In the genomic region with DNA sequence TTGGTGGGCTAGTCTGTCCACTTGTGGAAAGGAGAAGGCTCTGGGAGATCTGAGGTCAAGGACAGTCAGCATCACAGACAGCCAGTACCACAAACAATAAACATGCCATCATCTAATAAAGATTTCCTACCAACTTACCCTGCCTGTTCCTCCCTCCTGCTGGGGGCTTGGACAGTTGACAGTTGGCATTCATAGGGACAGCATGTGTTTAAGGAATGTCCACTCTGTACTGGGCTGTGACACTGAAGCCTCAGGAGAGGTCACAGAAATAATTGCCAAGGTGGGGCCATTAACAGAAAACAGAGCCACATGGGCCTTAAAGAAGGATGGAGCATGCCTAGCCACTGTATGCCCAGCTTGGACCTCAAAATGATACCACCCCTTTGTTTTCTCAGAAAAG, we compare ENCODE assay signal across 23 mouse cellular contexts. TPM values are rescaled to one million over a fixed set of nuclear protein-coding genes. Genes with fewer than 3 reads are reported as not detected.
DNase-seq lines count a peak whose midpoint lies in the region; ATAC-seq lines count a peak whose summit lies in the region.
"Had no signal": no experiment of that assay in that cellular context is flagged by ENCODE, and none has a peak within 500 bp of the region (broad histone marks: within the 10 kb centered on the region; RNA-seq: fewer than 3 reads in every experiment).

No protein-coding gene starts in this region.

- no peak overlapping the region for H3K4me3 ChIP-seq in stomach, embryonic 16.5 days (replicated peaks; ENCODE audit: low read length)
- H3K4me3 ChIP-seq in forebrain, embryonic 10.5 days = no peak overlapping the region
- H3K4me3 ChIP-seq: forebrain, embryonic 15.5 days; intestine, embryonic 15.5 days; limb, embryonic 15.5 days; megakaryocyte, embryonic 14.5 days had no signal

- no peak overlapping the region for H3K9ac ChIP-seq in stomach, embryonic 16.5 days (ENCODE audit: low read length)
- H3K9ac ChIP-seq: forebrain, embryonic 15.5 days; hindbrain, embryonic 14.5 days; intestine, embryonic 15.5 days; limb, embryonic 15.5 days had no signal

- H3K36me3 ChIP-seq in stomach, embryonic 16.5 days (ENCODE audit: control insufficient read depth, insufficient read depth, low read length) = no peaks in the 10 kb centered on the region
- H3K36me3 ChIP-seq in forebrain, embryonic 10.5 days (replicated peaks) = no peaks in the 10 kb centered on the region
- H3K36me3 ChIP-seq: forebrain, embryonic 15.5 days; intestine, embryonic 15.5 days; limb, embryonic 15.5 days had no signal

- ATAC-seq in stomach, embryonic 16.5 days (ENCODE audit: insufficient read depth, low FRiP score) = no peak
- ATAC-seq: forebrain, embryonic 15.5 days had no signal

- no peak overlapping the region for H3K4me2 ChIP-seq in stomach, embryonic 16.5 days (ENCODE audit: low read depth, low read length)
- H3K4me2 ChIP-seq: forebrain, embryonic 15.5 days; hindbrain, embryonic 14.5 days; intestine, embryonic 15.5 days; limb, embryonic 15.5 days had no signal

- no peaks in the 10 kb centered on the region for H3K27me3 ChIP-seq in stomach, embryonic 16.5 days (ENCODE audit: control insufficient read depth, insufficient read depth, low read length)
- no peaks in the 10 kb centered on the region for H3K27me3 ChIP-seq in forebrain, embryonic 10.5 days (ENCODE audit: poor library complexity, severe bottlenecking)
- H3K27me3 ChIP-seq: forebrain, embryonic 15.5 days; intestine, embryonic 15.5 days; limb, embryonic 15.5 days; megakaryocyte, embryonic 14.5 days had no signal

- peaks cover 5% of the 10 kb centered on the region; the same call in 1 of the 2 replicates for H3K4me1 ChIP-seq in stomach, embryonic 16.5 days (ENCODE audit: control insufficient read depth, insufficient read depth, low read length)
- H3K4me1 ChIP-seq in forebrain, embryonic 10.5 days = peaks cover 17% of the 10 kb centered on the region
- H3K4me1 ChIP-seq: forebrain, embryonic 15.5 days had no signal

- no peaks in the 10 kb centered on the region for H3K9me3 ChIP-seq in stomach, embryonic 16.5 days (replicated peaks; ENCODE audit: control insufficient read depth, low read length)
- 0 out of 2 replicates have a peak, but pooled peaks cover 4% of the 10 kb centered on the region for H3K9me3 ChIP-seq in forebrain, embryonic 10.5 days
- H3K9me3 ChIP-seq: forebrain, embryonic 15.5 days; intestine, embryonic 15.5 days; limb, embryonic 15.5 days; megakaryocyte, embryonic 14.5 days had no signal

- DNase-seq in heart, postnatal 10 days = peak; percentile 31 to 38
- no peak for DNase-seq in heart, adult 11 months
- peak; percentile 85 for DNase-seq in cerebellum, adult 11-12 months
- peak; percentile 85 to 91 for DNase-seq in cerebellum, postnatal 25 days
- DNase-seq in forebrain, embryonic 10.5 days (ENCODE audit: extremely low spot score, low spot score) = no peak
- no peak for DNase-seq in urinary bladder, postnatal 25 days (ENCODE audit: low spot score)
- DNase-seq: adrenal gland, postnatal 14 days; B cell, adult 2 months; layer of hippocampus, adult 9-11 months; lung, postnatal 14 days; spleen, adult 18-20 months; thymus, postnatal 36 days had no signal

- intact Hi-C loops in heart, postnatal 10 days (cut with DNase I) = no loop called here

- peak overlapping the region; percentile 60 for H3K27ac ChIP-seq in stomach, embryonic 16.5 days (ENCODE audit: low read length)
- H3K27ac ChIP-seq in forebrain, embryonic 10.5 days = no peak overlapping the region
- H3K27ac ChIP-seq: forebrain, embryonic 15.5 days; intestine, embryonic 15.5 days; kidney, postnatal 0 days had no signal

RNA-seq across cellular contexts. Expression of a gene that starts 34.1 kb away (rescaled TPM):
- 1 to 10 TPM; 5.0 to 6.1 TPM for total RNA-seq in heart, postnatal 10 days (2021)
- polyA plus RNA-seq in stomach, embryonic 16.5 days (2015; fragmentation: Nextera tagmentation; extraction: Ambion mirVana) = 2.9 and 3.1 TPM in 2 replicates
- polyA plus RNA-seq in forebrain, embryonic 10.5 days (2016; fragmentation: Nextera tagmentation; extraction: Ambion mirVana) = 0.31 and 0.41 TPM in 2 replicates

RNA-seq across cellular contexts. Expression of a gene that starts 42.9 kb away (rescaled TPM):
- total RNA-seq in heart, postnatal 10 days (2021) = not detected
- polyA plus RNA-seq in stomach, embryonic 16.5 days (2015; fragmentation: Nextera tagmentation; extraction: Ambion mirVana) = 2.8 and 4.1 TPM in 2 replicates
- polyA plus RNA-seq in forebrain, embryonic 10.5 days (2016; fragmentation: Nextera tagmentation; extraction: Ambion mirVana) = not detected in 2 replicates
- total RNA-seq: adrenal gland, postnatal 14 days; left cerebral cortex, postnatal 10 days; midbrain, postnatal 0 days had no signal
- polyA plus RNA-seq: forebrain, embryonic 15.5 days; heart, postnatal 0 days; hindbrain, embryonic 14.5 days; limb, embryonic 15.5 days; midbrain, postnatal 0 days; testis, adult 2 months had no signal

Comparison
In these comparisons a context has a peak if more than half of its experiments do, and no peak if none do; other contexts are left out.
1. DNase-seq: peak in heart, postnatal 10 days (2 of 2), cerebellum, adult 11-12 months (single experiment) and cerebellum, postnatal 25 days (2 of 2); none in heart, adult 11 months (single experiment), forebrain, embryonic 10.5 days (single experiment) and urinary bladder, postnatal 25 days (single experiment).